Mouse (Mus musculus) ovary, adult 18-20 months (tissue): Measurements from ENCODE around the gene Erh.
A peak's percentile ranks its signal among the peaks of the same experiment; 100 is the strongest.

Experiments
- DNase-seq: peaks from one replicate; pipeline ENCODE4 v3.0.0; 2022; ENCODE audit warnings: low spot score, mixed read lengths

The Erh gene

DNA sequence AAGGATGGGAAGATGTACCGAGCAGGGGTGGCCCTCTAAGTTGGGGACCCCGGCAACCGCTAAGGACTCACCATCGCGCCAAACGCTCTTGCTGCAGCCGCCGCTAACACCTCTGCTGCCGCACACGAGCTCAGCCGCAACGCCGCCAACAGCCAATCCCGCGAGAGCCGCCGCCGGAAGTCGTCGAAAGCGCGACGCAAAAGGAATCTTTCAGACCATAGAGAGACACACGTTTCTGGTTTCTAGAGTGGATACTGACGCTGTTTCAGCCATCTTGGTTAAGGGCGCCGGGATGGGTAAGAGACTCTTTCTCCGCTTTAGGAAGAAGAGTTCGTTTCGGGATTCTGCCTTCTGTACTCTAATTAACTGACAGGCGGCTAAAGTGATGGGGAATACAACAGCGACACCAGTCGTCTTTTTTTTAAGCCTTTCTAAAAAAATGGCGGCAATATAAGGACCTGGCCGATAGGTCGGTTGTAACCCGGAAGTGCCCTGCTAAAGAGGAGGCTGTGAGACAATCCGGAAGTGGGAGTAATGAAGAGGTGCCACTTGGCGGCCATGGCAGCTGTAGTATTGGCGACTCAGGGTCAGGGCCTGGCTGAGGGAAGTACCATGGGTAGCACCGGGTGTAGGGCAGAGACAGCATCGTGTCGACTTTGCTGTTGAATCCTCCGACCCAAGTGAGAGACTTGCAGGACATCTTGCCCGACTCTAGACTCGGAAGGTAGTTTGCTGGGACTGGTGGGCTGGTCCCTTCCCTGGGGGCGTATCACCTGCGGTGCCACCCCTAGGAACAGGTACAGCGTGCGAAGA lies at the start of gene Erh, which contains the start of gene Slc39a9:
Gene Erh (minus strand): TSS at position 649 of the 813 bp plus-strand sequence.
Gene Slc39a9 (plus strand): TSS at position 191 of the 813 bp plus-strand sequence.
- DNase-seq, result peak; percentile 90

DNA sequence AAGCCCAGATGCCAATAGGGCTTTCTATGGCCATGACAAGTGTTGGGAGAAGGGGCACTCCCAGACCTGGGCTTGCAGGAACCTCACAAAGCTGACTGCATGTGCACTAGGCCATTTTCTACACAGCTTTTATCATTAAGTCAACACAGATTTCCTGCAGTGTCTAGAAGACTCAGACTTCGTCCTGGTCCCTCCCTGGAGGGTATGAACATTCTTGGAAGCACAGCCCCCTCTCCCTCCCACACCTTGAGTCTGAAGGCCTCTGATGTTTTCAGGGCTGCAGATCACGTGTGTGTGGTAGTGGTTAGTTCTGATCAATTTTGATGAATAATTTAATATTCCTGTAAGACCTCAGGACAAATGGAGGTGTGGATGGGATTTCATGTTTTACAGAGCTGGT lies 49.6 kb upstream of the Erh start:
- no peak for DNase-seq

DNA sequence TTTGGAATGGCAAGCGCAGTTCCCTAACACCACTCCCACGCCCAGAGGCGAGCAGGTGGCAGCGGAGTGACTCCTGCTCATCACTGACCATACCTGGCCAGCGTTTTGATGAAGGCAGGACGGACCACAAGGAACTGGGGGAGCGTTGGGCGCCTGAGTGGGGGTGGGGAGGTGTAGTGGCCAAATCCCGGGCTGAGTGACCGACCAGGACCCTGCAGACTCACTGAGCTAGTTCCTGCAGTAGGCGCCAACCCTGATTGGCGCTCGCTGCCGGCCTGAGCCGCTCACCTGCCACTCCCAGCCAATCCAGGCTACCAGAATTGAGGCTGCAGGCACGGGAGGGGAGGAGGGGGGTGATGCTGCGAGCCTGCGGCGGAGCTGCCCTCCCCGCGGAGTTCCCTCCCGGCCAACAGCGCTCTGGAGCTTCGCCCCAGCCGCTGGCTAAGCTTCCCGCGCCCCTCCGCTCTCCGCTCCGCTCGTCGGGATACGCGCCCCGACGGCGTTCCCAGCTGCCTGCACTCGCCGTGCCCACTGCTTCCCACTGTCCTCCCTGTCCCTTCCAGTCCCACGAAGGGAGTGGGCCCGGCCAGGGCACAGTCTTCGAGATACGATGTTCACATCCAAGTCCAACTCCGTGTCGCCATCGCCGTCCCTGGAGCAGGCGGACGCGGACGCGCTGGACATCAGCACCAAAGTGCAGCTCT lies 48.3 kb upstream of the Erh start, which contains the start of gene Plekhd1:
Gene Plekhd1 (plus strand): TSS at position 323 of the 704 bp plus-strand sequence.
- DNase-seq, result peak; percentile 72

DNA sequence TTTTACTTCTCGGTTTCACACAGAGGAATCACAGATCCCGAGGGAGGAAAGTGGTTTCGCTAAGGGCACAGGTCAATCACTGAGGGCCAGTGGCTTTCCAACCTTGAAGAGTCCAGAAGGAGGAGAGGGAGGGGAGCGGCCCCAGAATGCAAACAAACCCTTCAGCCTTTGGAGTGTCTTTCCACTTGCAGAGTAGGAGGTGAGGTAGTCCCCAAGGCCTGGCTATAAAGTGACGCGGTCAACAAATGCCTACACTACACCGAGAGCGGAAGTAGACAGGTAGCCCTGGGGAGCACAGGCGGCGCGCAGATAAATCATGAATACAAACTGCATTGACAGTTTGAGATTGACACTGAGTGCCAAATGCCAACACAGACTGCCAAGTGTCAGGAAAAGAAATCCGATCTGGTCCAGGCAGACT lies 47.5 kb upstream of the Erh start:
- DNase-seq, result no peak

DNA sequence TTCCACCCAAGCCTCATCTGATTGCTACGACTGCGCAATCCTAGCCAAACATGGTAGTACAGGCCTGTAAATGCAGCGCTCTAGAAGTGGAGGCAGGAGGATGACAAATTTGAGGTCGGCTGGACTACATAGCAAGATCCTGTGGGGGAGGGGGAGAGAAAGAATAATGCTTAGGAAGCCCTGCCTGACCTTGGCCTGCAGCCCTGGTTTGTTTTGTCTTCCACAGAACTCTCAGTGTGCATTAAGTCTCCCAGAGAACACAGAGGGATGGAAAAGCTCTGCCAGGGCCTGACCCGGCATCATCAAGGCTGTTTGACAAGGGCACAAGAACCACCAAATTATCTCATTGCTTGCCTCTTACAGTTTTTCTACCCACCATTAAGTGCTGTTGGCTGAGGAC lies 45.6 kb upstream of the Erh start:
- peak; percentile 72 for DNase-seq

DNA sequence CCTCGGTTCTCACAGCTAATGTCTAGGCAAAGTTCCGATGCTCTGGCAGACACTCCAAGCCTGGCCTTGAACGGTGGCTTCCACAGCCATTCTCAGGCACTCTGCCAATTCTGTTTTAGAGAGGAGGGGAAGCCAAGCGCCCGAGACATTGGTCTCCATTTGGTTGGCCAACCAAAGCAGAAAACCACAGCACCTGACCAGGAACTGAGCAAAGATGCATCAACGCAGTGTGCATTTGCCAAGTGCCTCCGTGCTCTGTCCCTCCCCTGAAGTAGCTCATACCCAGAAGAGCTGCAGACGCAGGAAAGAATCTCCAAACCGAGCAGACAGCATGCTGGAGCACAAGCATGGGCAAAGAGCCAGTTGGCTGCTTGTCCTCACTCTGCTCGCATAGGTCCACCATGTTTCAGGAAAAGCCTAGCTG lies 43.7 kb upstream of the Erh start:
- peak; percentile 71 for DNase-seq

DNA sequence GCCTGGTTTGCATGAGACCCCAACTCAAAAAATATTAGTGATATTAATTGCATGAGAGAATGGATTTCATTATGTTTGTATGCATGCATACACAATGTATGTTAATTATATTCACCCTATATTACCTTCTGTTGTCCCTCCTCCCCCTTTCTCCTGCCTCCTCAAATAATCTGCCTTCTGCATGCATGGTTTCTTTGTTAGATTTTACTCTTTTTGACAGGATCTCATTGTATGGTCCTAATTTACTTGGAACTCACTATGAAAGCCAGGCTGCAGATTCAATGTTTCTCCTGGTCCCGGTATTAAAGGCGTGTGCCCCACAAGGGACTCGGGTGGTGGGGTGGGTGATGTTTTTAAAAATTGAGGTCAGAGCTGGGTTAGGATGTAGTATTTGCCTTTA lies 40.2 kb upstream of the Erh start:
- DNase-seq, result no peak

DNA sequence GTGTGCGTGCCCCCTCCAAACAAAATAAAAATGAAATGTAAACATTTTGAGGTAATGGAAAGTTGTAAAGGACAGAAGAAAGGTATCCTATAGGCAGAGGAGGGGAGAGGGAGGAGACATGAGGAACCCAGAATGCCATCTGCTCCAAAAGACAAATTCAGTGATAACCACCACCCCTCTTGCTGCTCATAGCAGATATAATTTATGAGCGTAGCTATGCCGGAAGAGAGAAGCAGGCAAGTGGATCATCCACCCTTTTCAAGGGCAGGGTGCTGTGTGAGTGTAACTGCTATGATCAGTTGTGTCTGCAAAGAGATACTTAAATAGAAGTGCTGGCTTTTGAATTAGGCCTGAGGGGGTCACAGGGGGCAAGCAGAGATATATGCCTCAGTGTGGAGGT lies 39.4 kb upstream of the Erh start:
- no peak for DNase-seq

DNA sequence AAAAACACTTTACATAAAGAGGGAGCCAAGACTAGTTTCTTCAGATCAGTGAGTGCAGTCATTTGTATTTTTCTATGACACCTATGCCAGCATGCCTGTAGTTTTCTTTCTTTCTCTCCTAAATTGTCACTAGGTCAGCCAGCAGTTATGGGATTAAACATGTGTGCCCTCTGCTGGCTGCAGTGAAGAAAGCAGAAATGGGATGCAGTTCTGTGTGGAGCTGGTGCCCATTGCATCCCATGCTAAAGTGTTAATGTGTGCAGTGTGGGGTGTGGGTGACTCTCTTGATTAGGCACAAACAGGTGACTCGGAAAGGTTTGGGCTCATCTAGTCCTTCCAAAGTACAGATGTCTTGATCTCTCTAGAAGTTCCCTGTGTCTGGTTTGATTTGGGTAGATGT lies 37.2 kb upstream of the Erh start:
- no peak for DNase-seq

DNA sequence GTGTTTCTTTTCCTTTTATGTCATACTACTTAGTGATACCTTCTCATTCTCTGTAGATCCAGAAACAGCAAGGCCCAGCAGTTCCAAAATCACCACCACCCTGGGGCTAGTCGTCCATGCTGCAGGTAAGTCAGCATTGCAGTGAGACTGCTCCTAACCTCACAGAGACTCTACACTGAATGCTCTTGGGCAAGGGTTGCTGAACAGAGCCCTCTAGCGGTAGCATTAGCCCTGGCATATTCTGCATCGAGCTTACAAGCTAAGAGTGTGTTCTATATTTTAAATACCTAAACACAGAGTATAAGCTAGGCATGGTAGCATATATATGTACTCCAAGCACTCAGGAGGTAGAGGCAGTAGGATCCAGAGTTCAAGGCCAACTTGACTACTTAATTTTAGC lies 29.0 kb upstream of the Erh start:
- no peak for DNase-seq

DNA sequence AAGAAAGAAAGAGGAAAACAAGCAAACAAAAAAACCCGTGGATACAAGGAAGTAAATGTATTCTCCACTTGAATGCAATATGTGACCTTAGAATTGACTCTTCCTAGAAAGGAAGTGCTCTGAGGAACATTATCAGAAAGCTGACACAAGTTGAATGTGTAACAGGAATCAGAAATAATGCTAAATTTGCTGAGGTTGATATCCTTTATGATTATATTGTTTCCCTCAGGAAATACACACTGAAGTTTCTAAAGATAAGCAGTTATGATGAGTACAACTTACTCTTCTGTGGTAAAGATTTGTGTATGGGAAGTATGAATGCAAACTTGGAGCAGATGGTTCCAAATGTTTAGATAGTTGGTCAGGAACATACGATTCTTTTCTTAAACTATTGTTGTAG lies 24.2 kb upstream of the Erh start:
- DNase-seq, result no peak

DNA sequence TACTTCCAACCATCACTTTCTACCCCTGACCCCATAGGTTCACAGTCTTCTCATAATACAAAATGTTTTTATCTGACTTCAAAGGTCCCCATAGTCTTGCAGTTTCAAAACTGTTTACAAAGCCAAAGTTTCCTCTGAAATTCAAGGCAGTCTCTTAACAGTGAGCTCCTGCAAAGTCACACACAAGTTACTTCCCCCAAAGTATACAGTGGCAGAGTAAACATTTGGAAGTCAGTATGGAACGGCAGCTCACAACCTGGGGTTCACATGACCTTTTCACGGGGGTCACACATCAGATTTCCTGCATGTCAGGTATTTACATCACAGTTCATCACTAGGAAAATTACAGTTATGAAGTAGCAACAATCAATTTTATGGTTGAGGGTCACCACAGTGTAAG lies 19.8 kb upstream of the Erh start:
- DNase-seq, result no peak

DNA sequence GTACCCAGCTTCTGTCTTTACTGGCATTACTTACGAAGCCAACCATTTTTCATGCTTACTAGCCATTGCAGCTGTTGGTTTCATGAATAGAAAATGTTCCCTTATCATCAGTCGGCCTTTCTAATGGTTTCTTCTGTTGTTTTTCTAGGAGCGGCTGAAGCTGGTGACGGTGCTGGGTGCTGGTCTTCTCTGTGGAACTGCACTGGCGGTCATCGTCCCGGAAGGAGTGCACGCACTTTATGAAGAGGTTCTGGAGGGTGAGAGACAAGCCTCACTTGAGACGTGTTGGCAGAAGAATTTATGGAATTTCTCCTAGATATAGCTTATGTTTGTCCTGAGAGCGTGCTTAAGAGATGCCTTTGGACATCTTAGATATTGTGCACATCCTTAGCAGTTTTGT lies 18.2 kb upstream of the Erh start:
- DNase-seq, result no peak

DNA sequence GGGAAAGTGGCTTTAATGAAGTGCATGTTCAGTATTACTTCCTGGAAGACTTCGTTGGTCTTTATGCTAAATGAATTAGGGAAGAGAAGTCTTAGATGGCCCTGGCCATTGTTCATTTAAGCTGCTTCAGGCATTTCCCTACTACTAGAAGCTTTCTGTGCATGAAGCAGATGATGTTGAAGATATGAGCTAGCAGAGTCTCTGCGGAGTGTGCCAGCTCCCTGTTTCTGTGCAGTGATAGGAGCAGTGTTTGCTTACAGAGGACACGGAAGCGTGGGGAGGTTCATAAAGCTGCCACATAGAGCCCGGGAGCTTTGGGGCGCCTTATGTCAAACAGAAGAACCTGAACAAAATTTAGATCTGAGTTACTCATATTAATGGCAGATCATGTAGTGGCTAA lies 14.5 kb upstream of the Erh start:
- no peak for DNase-seq

DNA sequence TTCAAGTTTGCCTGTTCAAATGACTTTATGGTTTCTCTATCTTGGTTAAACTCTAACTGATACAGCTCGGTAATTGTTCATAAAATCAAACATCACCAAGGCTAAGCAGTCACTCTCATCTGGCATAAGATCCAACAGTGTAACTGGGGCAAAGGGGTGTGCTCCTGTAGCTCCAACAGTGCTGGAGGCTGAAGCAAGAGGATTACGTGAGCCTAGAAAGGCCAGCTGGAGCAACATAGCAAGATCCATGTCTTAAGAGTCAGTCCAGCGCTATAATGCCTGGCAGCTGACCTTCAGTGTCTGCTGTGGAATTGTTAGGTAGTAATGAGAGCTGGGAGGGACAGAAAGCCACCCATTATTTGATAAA lies 10.5 kb upstream of the Erh start:
- no peak for DNase-seq

DNA sequence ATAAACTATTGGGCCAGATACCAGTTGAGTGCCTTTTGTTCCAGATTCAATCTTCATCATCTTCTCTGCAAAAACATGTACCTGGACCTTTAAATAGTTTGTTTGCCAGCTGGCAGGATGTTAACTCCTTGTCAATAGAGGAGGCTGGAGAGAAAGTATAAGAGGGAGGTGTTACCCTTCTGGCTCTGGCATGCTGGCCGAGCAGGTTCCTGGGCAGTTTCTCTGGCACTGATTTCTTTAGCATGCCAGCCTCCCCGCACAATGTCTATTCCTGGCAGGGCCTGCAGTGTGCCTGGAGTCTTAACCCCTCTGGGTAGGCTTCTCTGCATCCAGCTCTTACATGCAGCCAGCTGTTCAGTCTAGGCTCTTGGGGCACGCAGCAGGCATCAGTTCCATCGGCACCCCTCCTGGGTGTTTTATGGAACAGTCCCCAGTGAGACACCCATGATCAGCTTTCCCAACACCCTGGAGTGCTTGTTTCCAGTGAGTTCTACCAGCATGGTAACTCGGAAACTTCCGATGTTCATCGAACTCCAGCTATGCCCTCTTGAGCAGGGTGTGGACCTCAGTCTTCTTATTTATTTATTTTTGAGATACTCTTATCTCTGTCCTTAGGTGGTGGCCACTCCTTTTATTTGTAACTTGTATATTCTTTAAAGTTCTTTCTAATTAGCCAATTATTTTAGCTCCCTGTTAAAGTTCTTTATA lies 10.0 kb upstream of the Erh start:
- DNase-seq, result peak; percentile 37

DNA sequence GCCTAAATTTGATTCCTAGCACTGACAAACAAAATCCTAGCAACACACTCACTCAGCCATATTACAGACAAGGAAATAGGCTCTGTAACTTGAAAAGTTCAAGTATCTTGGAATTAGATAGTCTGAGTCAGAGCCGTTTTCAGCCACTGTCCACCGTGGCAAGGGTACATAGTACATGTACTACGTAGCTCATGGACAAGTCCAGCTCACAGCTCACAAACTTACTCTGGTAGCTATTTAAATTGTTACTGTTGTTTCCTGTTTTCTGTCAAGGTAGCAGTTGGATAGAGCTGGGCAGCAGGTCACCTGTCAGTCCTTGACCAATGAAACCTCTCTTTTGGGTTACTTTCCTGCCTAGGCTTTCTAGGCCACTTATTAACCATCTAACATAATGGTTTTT lies 2.2 kb upstream of the Erh start:
- no peak for DNase-seq

DNA sequence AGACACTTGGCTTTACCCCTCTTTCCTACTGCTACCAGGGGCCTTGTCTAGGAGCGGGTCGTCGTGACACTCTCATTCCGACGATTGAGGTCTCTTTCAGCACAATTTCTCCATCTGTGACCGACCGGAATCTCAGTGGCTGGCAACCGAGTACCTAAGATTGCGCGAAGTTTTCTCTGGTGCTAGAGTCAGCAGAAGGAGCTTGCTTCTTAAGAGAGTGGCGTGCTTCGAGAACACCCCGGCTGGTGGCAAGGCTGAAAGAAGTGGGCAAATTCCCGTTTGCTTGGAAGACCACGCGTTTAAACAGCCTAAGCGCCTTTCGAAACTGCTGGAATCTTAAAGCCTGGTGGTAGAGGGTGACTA lies 346 bp upstream of the Erh start:
- DNase-seq, result no peak

DNA sequence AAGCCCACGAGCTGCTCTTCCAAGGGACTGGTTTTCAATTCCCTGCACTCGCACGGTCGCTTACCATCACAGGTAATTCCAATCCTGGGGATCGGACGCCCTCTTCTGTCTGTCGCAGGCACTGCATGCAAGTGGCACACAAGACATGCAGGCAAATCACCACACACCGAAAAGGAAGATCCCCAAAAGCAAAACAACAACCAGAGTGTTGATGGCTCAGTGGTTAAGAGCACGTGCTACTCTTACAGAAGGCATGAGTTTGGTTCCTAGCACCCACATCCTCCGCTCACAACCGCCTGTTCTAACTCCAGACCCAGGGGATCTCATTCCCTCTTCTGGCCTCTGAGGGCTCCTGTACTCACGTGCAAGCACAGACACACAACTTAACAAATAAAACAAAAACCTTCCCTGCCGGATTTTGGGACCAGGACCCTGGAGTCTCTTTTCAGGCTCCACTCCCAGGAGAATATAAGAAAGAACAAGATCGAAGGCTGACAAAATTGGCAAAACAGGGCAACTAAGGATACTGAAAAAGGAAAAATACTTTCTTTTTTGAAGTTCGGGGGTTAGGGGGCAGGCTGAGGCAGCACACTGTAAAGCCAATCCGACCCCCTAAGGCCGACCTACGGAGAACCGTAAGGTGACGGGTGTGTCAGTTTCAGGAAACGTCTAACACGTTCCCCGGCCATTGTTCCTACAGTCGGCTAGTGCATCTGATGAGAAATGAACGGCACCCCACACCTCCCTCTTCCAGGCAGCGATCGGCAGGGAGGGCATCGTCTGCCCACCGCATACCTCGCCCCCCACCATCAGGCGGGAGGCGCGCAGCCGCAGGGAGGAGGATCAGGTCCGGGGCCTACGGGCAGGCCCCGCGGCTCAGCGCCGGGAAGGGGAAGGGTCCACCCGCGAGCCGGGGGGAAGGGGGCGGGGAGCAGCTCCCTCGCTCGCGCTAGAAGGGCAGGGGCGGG lies 1.1 kb downstream of the Erh start:
- DNase-seq, result no peak

DNA sequence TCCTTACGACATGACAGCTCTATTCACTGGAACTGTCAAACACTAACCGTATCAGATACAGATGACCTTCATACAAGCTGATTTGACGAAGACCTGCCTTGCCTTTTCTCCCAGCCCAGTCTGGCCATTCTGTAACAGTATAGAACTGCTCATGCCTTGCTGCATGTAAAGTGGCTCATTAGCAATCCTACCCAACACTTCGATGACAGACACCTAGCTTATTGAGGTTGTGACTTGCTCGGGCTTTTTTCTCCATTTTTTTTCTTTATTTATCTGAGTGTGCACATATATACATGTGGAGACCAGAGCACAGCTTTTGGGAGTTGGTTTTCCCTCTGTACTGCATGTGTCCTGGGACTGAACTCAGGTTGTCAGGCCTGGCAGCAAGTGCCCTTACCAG lies 12.4 kb downstream of the Erh start:
- no peak for DNase-seq

DNA sequence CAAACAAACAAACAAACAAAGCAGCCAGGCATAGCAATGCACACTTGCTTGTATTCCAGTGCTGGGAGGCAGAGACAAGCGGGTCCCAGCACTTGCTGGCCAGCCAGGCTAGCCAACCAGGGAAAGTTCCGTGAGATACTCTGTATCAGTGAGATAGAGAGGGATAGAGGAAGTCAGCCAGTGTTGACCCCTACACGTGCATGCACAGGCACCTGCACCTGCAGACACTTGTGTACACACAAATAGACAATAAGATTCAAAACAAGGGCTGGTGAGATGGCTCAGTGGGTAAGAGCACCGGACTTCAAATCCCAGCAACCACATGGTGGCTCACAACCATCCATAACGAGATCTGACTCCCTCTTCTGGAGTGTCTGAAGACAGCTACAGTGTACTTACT lies 23.6 kb downstream of the Erh start:
- no peak for DNase-seq
